Mouse (Mus musculus) heart, embryonic 10.5 days (tissue): ENCODE data around the gene Mtif3. TPM values are rescaled to one million over a fixed set of nuclear protein-coding genes. Genes with fewer than 3 reads are reported as not detected.

Experiments used
- polyA plus RNA-seq: library from polyadenylated mRNA; unstranded; fragments of >200 nt; fragmentation: Nextera tagmentation; extraction: Ambion mirVana; gene quantifications from 2 replicates; pipeline ENCODE4 v1.2.1, GENCODE M21; 2016

Gene Mtif3
- polyA plus RNA-seq, 1 experiment from 2014 or later: 22.2 TPM

Other genes with a start within 250 kb of the Mtif3 start
- 14.7 and 14.9 TPM in 2 replicates for gene Usp12, start 168.8 kb downstream of the Mtif3 start, polyA plus RNA-seq
- gene Rpl21, start 130.9 kb downstream of the Mtif3 start, polyA plus RNA-seq: 412 and 477 TPM in 2 replicates
- gene Rasl11a, start 118.7 kb downstream of the Mtif3 start, polyA plus RNA-seq: 11.1 and 15.1 TPM in 2 replicates
- gene Gtf3a, start 15.1 kb downstream of the Mtif3 start, polyA plus RNA-seq: 102 and 125 TPM in 2 replicates
- 7.7 and 10.0 TPM in 2 replicates for gene Lnx2, start 112.8 kb upstream of the Mtif3 start, polyA plus RNA-seq
- 114 and 129 TPM in 2 replicates for gene Polr1d, start 113.2 kb upstream of the Mtif3 start, polyA plus RNA-seq
- not detected in 2 replicates for gene Gsx1, start 224.9 kb upstream of the Mtif3 start, polyA plus RNA-seq